Mouse (Mus musculus) lung, adult 2 months (tissue): ENCODE results near the gene Zbtb26. TPM values are rescaled to one million over a fixed set of nuclear protein-coding genes. Genes with fewer than 3 reads are reported as not detected.

ENCODE experiments used
- DNase-seq: peaks from one replicate; pipeline ENCODE4 v3.0.0; 2022
- H3K4me1 ChIP-seq: fragments of 200-500 bp; 2 replicates; pipeline ENCODE4 v1.6.1; 2011; ENCODE audit warnings: low read length; ENCODE audit not compliant: control insufficient read depth, insufficient read depth
- H3K4me3 ChIP-seq: fragments of 200-500 bp; replicated peaks from 2 replicates; pipeline ENCODE3; 2011; ENCODE audit warnings: low read depth, mild to moderate bottlenecking, control low read depth, low read length; ENCODE audit errors: extremely low read depth
- CTCF ChIP-seq: fragments of 200-500 bp; IDR thresholded peaks from 2 replicates; pipeline ENCODE4 v1.5.1; 2011; ENCODE audit warnings: mild to moderate bottlenecking, low read length, control low read depth; ENCODE audit not compliant: insufficient read depth
- POLR2A ChIP-seq: fragments of 200-500 bp; IDR thresholded peaks from 2 replicates; pipeline ENCODE4 v1.6.1; 2011; ENCODE audit warnings: low read depth, mild to moderate bottlenecking, control low read depth, low read length, borderline replicate concordance; ENCODE audit errors: extremely low read depth
- WGBS: fragments of 180-500 bp; shearing (Covaris S2); methylation state at CpG from one replicate; pipeline ENCODE4 v1.1.7; 2018; 5-methylcytosine and 5-hydroxymethylcytosine counted together
- polyA plus RNA-seq: library from polyadenylated mRNA; depleted of rRNA; stranded (reverse); fragments of >200 nt; gene quantifications from 2 replicates; pipeline ENCODE4 v1.2.3, GENCODE M21; 2012; rRNA removed

The Zbtb26 gene
- polyA plus RNA-seq, 1 experiment: 2.8 TPM

- peak; percentile 90 for DNase-seq
These were observed 8.9 kb upstream of the Zbtb26 start for GRCm38 (mm10) chr2:37451667-37452375.

GRCm38 (mm10) chr2:37431609-37432008, 11.3 kb downstream of the Zbtb26 start:
- Histone ChIP-seq H3K4me3 (no peak overlapping the region), H3K4me1 (no peaks in the 10 kb centered on the region; the same call in 1 of the 2 replicates)
- DNase-seq: no peak
- WGBS: 41% methylated on average over 7 of the region's 7 CpGs
- no peak for TF ChIP-seq CTCF
- no peak for TF ChIP-seq POLR2A

More at GRCm38 (mm10) chr2:37451667-37452375, 8.9 kb upstream of the Zbtb26 start:
- WGBS: 5% methylated on average over 44 of the region's 44 CpGs
- Histone ChIP-seq H3K4me3 (peak overlapping the region; percentile 66), H3K4me1 (peaks cover 5% of the 10 kb centered on the region)
- peak; percentile 90 for TF ChIP-seq POLR2A
- no peak for TF ChIP-seq CTCF

DNA sequence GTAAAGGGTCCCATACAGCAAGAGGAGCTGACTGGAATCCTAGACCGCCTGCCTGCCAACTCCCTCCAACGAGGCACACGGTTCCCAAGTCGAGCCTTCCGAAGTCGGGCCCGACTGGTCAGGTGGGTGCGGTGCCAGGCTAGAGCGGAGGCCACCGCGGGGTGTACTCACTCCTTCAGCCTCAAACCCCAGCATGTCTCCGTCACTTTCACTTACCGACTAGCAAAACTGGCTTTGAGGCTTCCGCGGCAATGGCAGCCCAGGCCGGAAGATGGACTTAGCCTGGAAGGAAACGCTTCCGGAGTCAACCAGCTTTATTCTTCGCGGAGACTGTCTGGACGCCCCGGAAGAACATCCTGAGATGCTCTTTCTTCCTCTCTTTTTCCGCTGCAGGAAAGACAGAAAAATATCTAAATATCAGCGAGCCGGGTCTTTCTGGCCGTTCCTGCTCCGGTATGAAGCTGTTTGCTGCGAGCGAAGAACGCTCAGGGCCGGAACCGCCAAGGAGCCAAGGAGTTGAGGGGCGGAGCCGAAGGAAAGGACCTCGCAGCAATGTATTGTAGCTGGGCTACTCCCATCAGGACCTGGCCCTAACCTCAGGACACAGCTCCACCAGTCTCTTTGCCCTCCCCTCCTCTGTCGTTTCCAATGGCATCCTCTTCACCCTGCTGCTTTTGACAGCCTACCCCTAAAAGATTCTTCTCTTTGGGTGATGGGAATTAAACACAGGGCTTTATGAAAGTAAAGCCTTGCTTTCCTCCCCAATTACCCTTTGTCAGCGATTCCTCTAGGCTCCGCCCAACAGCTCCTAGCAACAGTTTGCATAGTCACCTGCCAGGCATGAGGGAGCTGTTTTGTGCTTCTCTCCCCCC, 12.1 kb downstream of the Zbtb26 start:
- under 1% methylated on average over 38 of the region's 38 CpGs for WGBS
- TF ChIP-seq CTCF (no peak), POLR2A (peak; percentile 62; the same call in 1 of the 2 replicates)
- H3K4me1 ChIP-seq: no peaks in the 10 kb centered on the region; the same call in 1 of the 2 replicates
- DNase-seq: peak; percentile 71
- peak overlapping the region; percentile 71 for H3K4me3 ChIP-seq

- WGBS: 47% methylated on average over 3 of the region's 3 CpGs
- TF ChIP-seq POLR2A (no peak), CTCF (no peak)
- H3K4me1 ChIP-seq: peaks cover 3% of the 10 kb centered on the region; the same call in 1 of the 2 replicates
- no peak overlapping the region for H3K4me3 ChIP-seq
- no peak for DNase-seq
These were observed 19.3 kb downstream of the Zbtb26 start for GRCm38 (mm10) chr2:37423671-37424070.

DNA sequence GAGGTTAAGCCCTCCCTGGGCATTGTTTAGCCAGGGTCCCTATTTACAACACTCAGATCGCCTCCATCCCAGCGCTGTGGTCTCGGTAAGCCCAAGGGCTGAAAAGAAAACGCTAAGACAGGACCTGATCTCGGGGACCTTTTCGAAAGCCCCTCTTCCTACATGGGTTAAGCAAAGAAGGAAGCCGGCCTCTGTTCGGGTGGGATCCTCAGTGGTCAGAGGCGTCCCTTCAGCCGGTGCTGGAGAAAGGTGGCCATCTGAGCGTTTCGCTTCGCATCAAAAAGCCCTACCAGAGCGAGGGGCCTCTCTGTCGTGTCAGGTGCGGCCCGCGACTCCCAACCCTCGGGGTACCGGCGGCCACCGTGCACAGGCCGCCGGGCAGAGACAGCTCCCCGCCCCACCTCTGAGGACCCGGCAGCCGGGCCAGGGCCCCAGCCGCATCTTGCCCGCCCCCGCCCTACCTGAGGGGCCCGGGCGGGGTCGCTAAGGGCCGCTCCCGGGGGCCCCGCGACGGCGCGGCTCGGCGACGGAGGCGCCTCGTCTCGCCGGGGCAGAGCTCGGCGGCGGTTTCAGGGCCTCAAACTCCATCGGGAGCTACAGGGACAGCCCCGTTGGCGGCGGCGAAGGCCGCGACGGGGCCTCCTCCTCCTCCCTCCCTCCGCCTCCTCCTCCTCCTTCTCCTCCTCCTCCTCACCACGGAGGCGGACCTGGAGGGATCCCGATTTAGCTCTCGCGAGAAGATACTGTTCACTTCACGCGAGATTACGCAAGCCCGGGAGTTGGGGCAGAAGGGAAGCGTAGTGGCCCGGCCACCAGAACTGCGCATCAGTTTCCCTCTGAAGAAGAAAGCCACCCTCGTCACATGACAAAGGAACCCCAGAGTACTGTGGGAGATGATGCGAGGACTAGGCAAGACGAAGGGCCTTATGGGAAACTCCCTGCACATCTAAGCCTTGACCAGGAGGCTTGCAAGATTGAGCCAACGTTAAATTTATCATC, 20.3 kb downstream of the Zbtb26 start, which contains the start of gene Rc3h2:
TSS of gene Rc3h2 (minus strand) at position 598 of the 999 bp plus-strand sequence.
- Histone ChIP-seq H3K4me1 (peaks cover 3% of the 10 kb centered on the region; the same call in 1 of the 2 replicates), H3K4me3 (peak within 1 kb of the TSS; percentile 88)
- WGBS: under 1% methylated on average over 72 of the region's 75 CpGs
- TF ChIP-seq CTCF (no peak), POLR2A (peak; percentile 90)
- peak; percentile 93 for DNase-seq

DNA sequence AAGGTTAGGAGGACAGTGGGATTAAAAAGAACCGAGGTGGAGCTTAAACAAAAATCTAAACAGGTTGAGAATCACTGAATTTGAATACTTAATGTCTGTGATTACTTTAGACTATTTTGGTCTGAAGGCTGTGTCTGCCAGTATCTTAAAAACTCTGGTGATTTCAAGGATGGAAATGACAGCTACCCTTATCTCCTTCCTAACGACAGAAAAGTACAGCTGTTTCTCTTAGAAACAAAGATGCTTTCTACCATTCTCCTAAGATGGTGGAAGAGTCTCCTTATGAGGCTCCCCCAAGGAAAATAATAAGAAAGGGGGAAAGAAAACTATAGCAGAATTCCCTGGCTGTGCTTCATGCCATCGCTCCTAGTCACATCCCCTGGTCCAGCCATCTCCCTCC, 21.0 kb downstream of the Zbtb26 start:
- no peak for DNase-seq
- Histone ChIP-seq H3K4me3 (peak overlapping the region; percentile 88), H3K4me1 (peaks cover 3% of the 10 kb centered on the region; the same call in 1 of the 2 replicates)
- 3% methylated on average over 3 of the region's 3 CpGs for WGBS
- no peak for TF ChIP-seq POLR2A
- no peak for TF ChIP-seq CTCF

- 18% methylated on average over 1 of the region's 1 CpGs for WGBS
- no peak for TF ChIP-seq POLR2A
- TF ChIP-seq CTCF: no peak
- Histone ChIP-seq H3K4me3 (no peak overlapping the region), H3K4me1 (no peaks in the 10 kb centered on the region)
- no peak for DNase-seq
These were observed 47.4 kb downstream of the Zbtb26 start for GRCm38 (mm10) chr2:37395539-37395938.

GRCm38 (mm10) chr2:37382921-37383320, 60.0 kb downstream of the Zbtb26 start:
- no peak for TF ChIP-seq CTCF
- TF ChIP-seq POLR2A: no peak
- no peak for DNase-seq
- no peak overlapping the region for H3K4me3 ChIP-seq
- H3K4me1 ChIP-seq: no peaks in the 10 kb centered on the region
- WGBS: 95% methylated on average over 9 of the region's 9 CpGs

Other genes starting within 250 kb of the Zbtb26 start
- not detected in 2 replicates for gene Olfr366, start 231.6 kb downstream of the Zbtb26 start, polyA plus RNA-seq
- gene Olfr368, start 116.6 kb downstream of the Zbtb26 start, polyA plus RNA-seq: not detected in 2 replicates
- gene Pdcl, start 83.8 kb downstream of the Zbtb26 start, polyA plus RNA-seq: 8.7 and 14.6 TPM in 2 replicates
- 5.7 and 8.6 TPM in 2 replicates for gene Rc3h2, start 20.2 kb downstream of the Zbtb26 start, polyA plus RNA-seq
- 1.7 and 2.4 TPM in 2 replicates for gene Zbtb6, start within 50 bp of the Zbtb26 start, polyA plus RNA-seq
- gene Rabgap1, start 144 bp upstream of the Zbtb26 start, polyA plus RNA-seq: 8.6 and 13.9 TPM in 2 replicates
- 0.33 and 0.73 TPM in 2 replicates for gene Gpr21, start 73.2 kb upstream of the Zbtb26 start, polyA plus RNA-seq